ENCODE assay signal across 13 mouse cellular contexts in genomic region chr7:106440900-106441506, GRCm38 (mm10).
DNase-seq lines count a peak whose midpoint lies in the region; ATAC-seq and TF ChIP-seq lines count a peak whose summit lies in the region.
"Had no signal": no experiment of that assay in that cellular context is flagged by ENCODE, and none has a peak within 500 bp of the region (broad histone marks: within the 10 kb centered on the region; RNA-seq: fewer than 3 reads in every experiment).

No protein-coding gene starts in this region.

- DNase-seq in kidney, adult 9 months = peak; percentile 36
- DNase-seq in kidney, postnatal 4 days = no peak
- no peak for DNase-seq in midbrain, postnatal 0 days (ENCODE audit: low spot score)
- DNase-seq in embryo, embryonic 9.5 days (ENCODE audit: extremely low spot score) = no peak
- DNase-seq: left cerebral cortex, postnatal 4 days; right cerebral cortex, adult 18-20 months had no signal

- H3K9ac ChIP-seq in neural tube, embryonic 15.5 days (replicated peaks) = no peak overlapping the region
- no peak overlapping the region for H3K9ac ChIP-seq in midbrain, postnatal 0 days (replicated peaks; ENCODE audit: low read length, poor library complexity, severe bottlenecking)
- H3K9ac ChIP-seq: hindbrain, embryonic 15.5 days; liver, embryonic 15.5 days; neural tube, embryonic 13.5 days had no signal

- H3K4me2 ChIP-seq in neural tube, embryonic 15.5 days = no peak overlapping the region
- no peak overlapping the region for H3K4me2 ChIP-seq in midbrain, postnatal 0 days (ENCODE audit: low read depth, low read length, poor library complexity, severe bottlenecking)
- H3K4me2 ChIP-seq: hindbrain, embryonic 15.5 days; liver, embryonic 15.5 days; neural tube, embryonic 13.5 days had no signal

- no peak for TF ChIP-seq POLR2A in bone marrow, adult 2 months (IDR thresholded peaks at IDR 0.05; ENCODE audit: borderline replicate concordance, control insufficient read depth, low read depth, low read length)

- H3K9me3 ChIP-seq in megakaryocyte, embryonic 14.5 days = no peaks in the 10 kb centered on the region
- H3K9me3 ChIP-seq in neural tube, embryonic 15.5 days (replicated peaks) = no peaks in the 10 kb centered on the region
- no peaks in the 10 kb centered on the region for H3K9me3 ChIP-seq in midbrain, postnatal 0 days (ENCODE audit: low read length)
- H3K9me3 ChIP-seq: hindbrain, embryonic 15.5 days; liver, embryonic 15.5 days; neural tube, embryonic 13.5 days had no signal

- H3K4me1 ChIP-seq in bone marrow, adult 2 months (ENCODE audit: control insufficient read depth, insufficient read depth, low read length) = no peaks in the 10 kb centered on the region
- no peaks in the 10 kb centered on the region for H3K4me1 ChIP-seq in megakaryocyte, embryonic 14.5 days
- H3K4me1 ChIP-seq in neural tube, embryonic 15.5 days = no peaks in the 10 kb centered on the region
- no peaks in the 10 kb centered on the region for H3K4me1 ChIP-seq in midbrain, postnatal 0 days (ENCODE audit: insufficient read depth, low read length)
- H3K4me1 ChIP-seq: hindbrain, embryonic 15.5 days; liver, embryonic 15.5 days; neural tube, embryonic 13.5 days had no signal

- no peaks in the 10 kb centered on the region for H3K27me3 ChIP-seq in megakaryocyte, embryonic 14.5 days (replicated peaks)
- no peaks in the 10 kb centered on the region for H3K27me3 ChIP-seq in neural tube, embryonic 15.5 days (replicated peaks)
- H3K27me3 ChIP-seq in midbrain, postnatal 0 days (ENCODE audit: insufficient read depth, low read length) = no peaks in the 10 kb centered on the region
- H3K27me3 ChIP-seq: hindbrain, embryonic 15.5 days; liver, embryonic 15.5 days; neural tube, embryonic 13.5 days had no signal

- peak; percentile 87 for ATAC-seq in CD4-positive, CD25-positive, alpha-beta regulatory T cell, adult 4 months
- ATAC-seq in neural tube, embryonic 15.5 days (ENCODE audit: low FRiP score) = no peak
- no peak for ATAC-seq in midbrain, postnatal 0 days (ENCODE audit: low FRiP score)

- peak overlapping the region; percentile 65 for H3K4me3 ChIP-seq in bone marrow, adult 2 months (replicated peaks; ENCODE audit: control insufficient read depth, low read depth, low read length)
- H3K4me3 ChIP-seq in megakaryocyte, embryonic 14.5 days (replicated peaks) = peak overlapping the region; percentile 84
- no peak overlapping the region for H3K4me3 ChIP-seq in neural tube, embryonic 15.5 days (replicated peaks)
- no peak overlapping the region for H3K4me3 ChIP-seq in midbrain, postnatal 0 days (ENCODE audit: low read depth, low read length)
- H3K4me3 ChIP-seq: hindbrain, embryonic 15.5 days; liver, embryonic 15.5 days; neural tube, embryonic 13.5 days had no signal

- WGBS in bone marrow, adult 2 months = 0% methylated on average over 1 of the region's 1 CpGs
- 43% methylated on average over 1 of the region's 1 CpGs for WGBS in neural tube, embryonic 15.5 days
- 36% methylated on average over 1 of the region's 1 CpGs for WGBS in midbrain, postnatal 0 days

- H3K27ac ChIP-seq in bone marrow, adult 2 months (ENCODE audit: control insufficient read depth, insufficient read depth, low read depth, low read length, poor library complexity) = no peak overlapping the region
- no peak overlapping the region for H3K27ac ChIP-seq in neural tube, embryonic 15.5 days (replicated peaks)
- no peak overlapping the region for H3K27ac ChIP-seq in midbrain, postnatal 0 days (ENCODE audit: low read depth, low read length)
- H3K27ac ChIP-seq: hindbrain, embryonic 15.5 days; liver, embryonic 15.5 days; neural tube, embryonic 13.5 days had no signal

- H3K36me3 ChIP-seq in megakaryocyte, embryonic 14.5 days (replicated peaks; ENCODE audit: low read length) = no peaks in the 10 kb centered on the region
- no peaks in the 10 kb centered on the region for H3K36me3 ChIP-seq in neural tube, embryonic 15.5 days
- H3K36me3 ChIP-seq in midbrain, postnatal 0 days (ENCODE audit: insufficient read depth, low read length) = no peaks in the 10 kb centered on the region
- H3K36me3 ChIP-seq: hindbrain, embryonic 15.5 days; liver, embryonic 15.5 days; neural tube, embryonic 13.5 days had no signal

- TF ChIP-seq CTCF in bone marrow, adult 2 months (IDR thresholded peaks at IDR 0.05; ENCODE audit: control insufficient read depth, insufficient read depth, low read length) = no peak
- TF ChIP-seq CTCF in midbrain, postnatal 0 days (IDR thresholded peaks at IDR 0.05) = no peak

Comparison
In these comparisons a context has a peak if more than half of its experiments do, and no peak if none do; other contexts are left out.
1. H3K4me3 ChIP-seq: peak in bone marrow, adult 2 months (single experiment) and megakaryocyte, embryonic 14.5 days (single experiment); none in neural tube, embryonic 15.5 days (single experiment) and midbrain, postnatal 0 days (single experiment).